Comparison of ENCODE assay signal across 9 mouse cellular contexts in genomic region chr3:144664363-144665299, GRCm38 (mm10). TPM values are rescaled to one million over a fixed set of nuclear protein-coding genes. Genes with fewer than 3 reads are reported as not detected.
DNase-seq lines count a peak whose midpoint lies in the region; ATAC-seq and TF ChIP-seq lines count a peak whose summit lies in the region.
"Had no signal": no experiment of that assay in that cellular context is flagged by ENCODE, and none has a peak within 500 bp of the region (broad histone marks: within the 10 kb centered on the region; RNA-seq: fewer than 3 reads in every experiment).

No protein-coding gene starts in this region.

- no peaks in the 10 kb centered on the region for H3K9me3 ChIP-seq in midbrain, embryonic 14.5 days (ENCODE audit: control insufficient read depth, low read length)
- no peaks in the 10 kb centered on the region for H3K9me3 ChIP-seq in midbrain, embryonic 13.5 days
- H3K9me3 ChIP-seq in forebrain, embryonic 14.5 days (replicated peaks; ENCODE audit: control insufficient read depth, low read length) = no peaks in the 10 kb centered on the region
- H3K9me3 ChIP-seq: embryonic facial prominence, embryonic 15.5 days had no signal

- H3K4me1 ChIP-seq in midbrain, embryonic 14.5 days (ENCODE audit: control insufficient read depth, insufficient read depth, low read length) = no peaks in the 10 kb centered on the region
- peaks cover 11% of the 10 kb centered on the region; the same call in 1 of the 2 replicates for H3K4me1 ChIP-seq in midbrain, embryonic 13.5 days (replicated peaks)
- H3K4me1 ChIP-seq in kidney, adult 2 months (ENCODE audit: control insufficient read depth, insufficient read depth, low read length) = no peaks in the 10 kb centered on the region
- no peaks in the 10 kb centered on the region for H3K4me1 ChIP-seq in forebrain, embryonic 14.5 days (ENCODE audit: control insufficient read depth, insufficient read depth, low read length)
- H3K4me1 ChIP-seq: embryonic facial prominence, embryonic 15.5 days had no signal

- H3K9ac ChIP-seq in midbrain, embryonic 14.5 days (replicated peaks; ENCODE audit: low read length) = no peak overlapping the region
- H3K9ac ChIP-seq in midbrain, embryonic 13.5 days (replicated peaks) = no peak overlapping the region
- no peak overlapping the region for H3K9ac ChIP-seq in forebrain, embryonic 14.5 days (ENCODE audit: low read length)
- H3K9ac ChIP-seq: embryonic facial prominence, embryonic 15.5 days had no signal

- WGBS in midbrain, embryonic 14.5 days = 56% methylated on average over 22 of the region's 22 CpGs
- 57% methylated on average over 22 of the region's 22 CpGs for WGBS in midbrain, embryonic 13.5 days
- WGBS in kidney, adult 2 months = 27% methylated on average over 22 of the region's 22 CpGs
- 74% methylated on average over 21 of the region's 22 CpGs for WGBS in macrophage (ENCODE audit: missing documents)
- 58% methylated on average over 22 of the region's 22 CpGs for whole genome bisulfite sequencing in forebrain, embryonic 14.5 days

- ATAC-seq in midbrain, embryonic 14.5 days (ENCODE audit: low FRiP score, low TSS enrichment) = no peak
- ATAC-seq in midbrain, embryonic 13.5 days = no peak; the same call in 1 of the 2 replicates
- ATAC-seq in forebrain, embryonic 14.5 days = no peak
- ATAC-seq in erythroid progenitor cell, adult 5-6 weeks (replicated peaks; ENCODE audit: low FRiP score, poor library complexity, severe bottlenecking) = no peak

- no peaks in the 10 kb centered on the region for H3K36me3 ChIP-seq in midbrain, embryonic 14.5 days (ENCODE audit: control insufficient read depth, insufficient read depth, low read length)
- H3K36me3 ChIP-seq in midbrain, embryonic 13.5 days = no peaks in the 10 kb centered on the region
- no peaks in the 10 kb centered on the region for H3K36me3 ChIP-seq in kidney, adult 2 months (ENCODE audit: control insufficient read depth, insufficient read depth, low read length)
- H3K36me3 ChIP-seq in macrophage (ENCODE audit: inconsistent target) = no peaks in the 10 kb centered on the region
- no peaks in the 10 kb centered on the region for H3K36me3 ChIP-seq in forebrain, embryonic 14.5 days (ENCODE audit: control insufficient read depth, insufficient read depth, low read length)
- H3K36me3 ChIP-seq: embryonic facial prominence, embryonic 15.5 days had no signal

- no peaks in the 10 kb centered on the region for H3K79me2 ChIP-seq in macrophage (ENCODE audit: inconsistent target)

- H3K27ac ChIP-seq in midbrain, embryonic 14.5 days (replicated peaks; ENCODE audit: low read depth, low read length) = no peak overlapping the region
- H3K27ac ChIP-seq in midbrain, embryonic 13.5 days = no peak overlapping the region
- H3K27ac ChIP-seq in kidney, adult 2 months (ENCODE audit: insufficient read depth, low read depth, low read length) = no peak overlapping the region
- peak overlapping the region; percentile 57 for H3K27ac ChIP-seq in macrophage
- H3K27ac ChIP-seq in forebrain, embryonic 14.5 days (ENCODE audit: low read depth, low read length) = no peak overlapping the region
- H3K27ac ChIP-seq: embryonic facial prominence, embryonic 15.5 days had no signal

- no peak overlapping the region for H3K4me2 ChIP-seq in midbrain, embryonic 14.5 days (ENCODE audit: low read length)
- H3K4me2 ChIP-seq in midbrain, embryonic 13.5 days (replicated peaks) = no peak overlapping the region
- no peak overlapping the region for H3K4me2 ChIP-seq in forebrain, embryonic 14.5 days (ENCODE audit: low read length)
- H3K4me2 ChIP-seq: embryonic facial prominence, embryonic 15.5 days had no signal

- no peak overlapping the region for H3K4me3 ChIP-seq in midbrain, embryonic 14.5 days (replicated peaks; ENCODE audit: low read depth, low read length)
- no peak overlapping the region for H3K4me3 ChIP-seq in midbrain, embryonic 13.5 days (replicated peaks)
- no peak overlapping the region for H3K4me3 ChIP-seq in kidney, adult 2 months (ENCODE audit: insufficient read depth, low read depth, low read length)
- H3K4me3 ChIP-seq in macrophage (ENCODE audit: inconsistent target) = no peak overlapping the region
- H3K4me3 ChIP-seq in forebrain, embryonic 14.5 days (ENCODE audit: low read depth, low read length) = no peak overlapping the region
- H3K4me3 ChIP-seq: embryonic facial prominence, embryonic 15.5 days had no signal

- no peaks in the 10 kb centered on the region for H3K27me3 ChIP-seq in midbrain, embryonic 14.5 days (ENCODE audit: control insufficient read depth, insufficient read depth, low read length)
- no peaks in the 10 kb centered on the region; the same call in 1 of the 2 replicates for H3K27me3 ChIP-seq in midbrain, embryonic 13.5 days
- H3K27me3 ChIP-seq in kidney, adult 2 months (replicated peaks; ENCODE audit: control insufficient read depth, insufficient read depth, low read length) = no peaks in the 10 kb centered on the region
- H3K27me3 ChIP-seq in forebrain, embryonic 14.5 days (replicated peaks; ENCODE audit: control insufficient read depth, insufficient read depth, low read length) = no peaks in the 10 kb centered on the region
- H3K27me3 ChIP-seq: embryonic facial prominence, embryonic 15.5 days had no signal

- DNase-seq in midbrain, embryonic 14.5 days = peak; percentile 35
- DNase-seq in heart, adult 8-10 months (ENCODE audit: low spot score) = peak; percentile 46
- DNase-seq in kidney, adult 2 months = peak; percentile 81
- no peak for DNase-seq in spleen, adult 12 weeks (ENCODE audit: low spot score)
- DNase-seq in forebrain, embryonic 14.5 days (ENCODE audit: low spot score) = no peak

- no peak for TF ChIP-seq POLR2A in kidney, adult 2 months (IDR thresholded peaks at IDR 0.05; ENCODE audit: low read depth, low read length)

- no peak for TF ChIP-seq CTCF in kidney, adult 2 months (conservative IDR thresholded peaks at IDR 0.05; ENCODE audit: insufficient read depth, insufficient read length, low read depth, low read length)

RNA-seq across cellular contexts. Expression of gene Sh3glb1, which starts 55.5 kb away (rescaled TPM):
- polyA plus RNA-seq in midbrain, embryonic 14.5 days (2014; fragmentation: Nextera tagmentation; extraction: Ambion mirVana) = 110 and 119 TPM in 2 replicates
- polyA plus RNA-seq in midbrain, embryonic 13.5 days (2015; fragmentation: Nextera tagmentation; extraction: Ambion mirVana) = 98.1 and 99.6 TPM in 2 replicates
- 100 to 1,000 TPM; 329 to 372 (median 356) TPM for total RNA-seq in heart, adult 8-10 months (2022)
- 15.9 and 23.8 TPM in 2 replicates for polyA plus RNA-seq in kidney, adult 2 months (2012; rRNA removed)
- 100 to 1,000 TPM in 9 of 26 experiments, 10 to 100 TPM in 17; 50.8 to 138 (median 89.0) TPM for total RNA-seq in macrophage (2018; cell fraction: chromatin; rRNA removed)
- total RNA-seq in macrophage (2018; cell fraction: cytosol; rRNA removed) = 100 to 1,000 TPM; 324 to 512 (median 380) TPM
- 100 to 1,000 TPM in 21 of 26 experiments, 10 to 100 TPM in 5; 77.4 to 176 (median 127) TPM for total RNA-seq in macrophage (2018; cell fraction: nucleus; rRNA removed)
- 204 to 482 TPM (median 327 TPM) in 3 replicates for polyA plus RNA-seq in macrophage (2018)
- 84.7 and 99.5 TPM in 2 replicates for polyA plus RNA-seq in forebrain, embryonic 14.5 days (2014; fragmentation: Nextera tagmentation; extraction: Ambion mirVana)
- 181 and 202 TPM in 2 replicates for total RNA-seq in erythroid progenitor cell, adult 5-6 weeks (2015; ENCODE audit: low replicate concordance)
- total RNA-seq in erythroid progenitor cell, adult 5-6 weeks (2017; ENCODE audit: low replicate concordance) = 166 and 182 TPM in 2 replicates

Comparison
In these comparisons a context has a peak if more than half of its experiments do, and no peak if none do; other contexts are left out.
1. DNase-seq: peak in midbrain, embryonic 14.5 days (single experiment), heart, adult 8-10 months (single experiment) and kidney, adult 2 months (single experiment); none in spleen, adult 12 weeks (single experiment) and forebrain, embryonic 14.5 days (single experiment).